Mouse (Mus musculus) neutrophil, adult 5-6 weeks (primary cell): ENCODE results near the gene Ube2d1. TPM values are rescaled to one million over a fixed set of nuclear protein-coding genes. Genes with fewer than 3 reads are reported as not detected.

ENCODE experiments used
- ATAC-seq: fragments of 151-379, 151-347 bp; 2 replicates; pipeline ENCODE4 v1.8.0; 2017; ENCODE audit warnings: mild to moderate bottlenecking, moderate TSS enrichment; ENCODE audit not compliant: insufficient number of reproducible peaks, poor library complexity, low FRiP score, severe bottlenecking; ENCODE audit errors: extremely low read depth
- total RNA-seq: library from RNA; stranded (forward); fragments of 200-1000 nt; gene quantifications from 2 replicates; pipeline ENCODE4 v1.2.3, GENCODE M21; 2017

The Ube2d1 gene
- total RNA-seq, 1 experiment from 2014 or later: 60.8 TPM

- no peak for ATAC-seq
These were observed 8.2 kb upstream of the Ube2d1 start for GRCm38 (mm10) chr10:71293245-71293644.

DNA sequence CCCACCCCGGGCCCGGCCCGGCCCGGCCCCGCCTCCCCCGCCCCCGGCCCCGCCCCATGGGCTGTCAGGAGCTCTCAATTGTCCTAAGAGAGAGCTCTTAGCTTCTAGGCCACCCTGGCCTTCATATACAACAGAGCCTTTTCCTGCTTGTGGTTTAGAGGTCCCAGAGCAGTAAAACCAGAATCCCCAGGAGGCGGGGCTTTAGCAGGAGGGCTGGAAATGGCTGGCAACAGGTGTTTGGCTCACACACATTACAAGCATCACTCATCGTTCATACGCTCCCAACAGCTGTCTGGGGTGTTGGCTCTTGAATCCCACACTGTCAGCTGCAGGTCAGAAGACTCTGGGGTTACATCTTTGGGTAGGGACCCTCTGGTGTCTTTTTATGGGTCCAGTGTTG, 7.2 kb upstream of the Ube2d1 start:
- no peak for ATAC-seq

DNA sequence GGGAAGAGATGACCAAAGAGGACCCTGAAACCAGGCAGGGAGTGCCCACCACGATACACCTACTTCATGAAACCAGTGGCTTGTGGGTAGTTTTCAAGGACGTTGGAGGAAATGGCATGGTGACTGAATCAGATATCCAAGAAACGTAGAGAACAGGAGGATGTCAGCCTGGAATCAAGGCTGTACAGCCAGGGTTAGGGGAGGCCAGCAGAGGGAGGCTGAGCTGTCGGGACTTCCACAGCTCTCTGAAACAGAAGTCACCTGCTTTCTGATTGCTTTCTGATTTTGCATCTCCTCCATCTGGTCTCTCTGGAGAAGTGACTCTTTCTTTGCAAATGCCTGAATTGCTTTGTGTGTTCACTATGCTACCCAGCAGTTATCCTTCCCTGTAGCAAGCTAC, 6.7 kb upstream of the Ube2d1 start:
- peak; percentile 23; the same call in 1 of the 2 replicates for ATAC-seq

GRCm38 (mm10) chr10:71291179-71291661, 6.2 kb upstream of the Ube2d1 start:
- ATAC-seq: no peak

GRCm38 (mm10) chr10:71284511-71285125, 444 bp downstream of the Ube2d1 start:
- no peak for ATAC-seq

- no peak for ATAC-seq
These were observed 941 bp downstream of the Ube2d1 start for GRCm38 (mm10) chr10:71284131-71284510.

- ATAC-seq: no peak
These were observed 11.9 kb downstream of the Ube2d1 start for GRCm38 (mm10) chr10:71273008-71273739.

- no peak for ATAC-seq
These were observed 17.1 kb downstream of the Ube2d1 start for GRCm38 (mm10) chr10:71267973-71268372.

DNA sequence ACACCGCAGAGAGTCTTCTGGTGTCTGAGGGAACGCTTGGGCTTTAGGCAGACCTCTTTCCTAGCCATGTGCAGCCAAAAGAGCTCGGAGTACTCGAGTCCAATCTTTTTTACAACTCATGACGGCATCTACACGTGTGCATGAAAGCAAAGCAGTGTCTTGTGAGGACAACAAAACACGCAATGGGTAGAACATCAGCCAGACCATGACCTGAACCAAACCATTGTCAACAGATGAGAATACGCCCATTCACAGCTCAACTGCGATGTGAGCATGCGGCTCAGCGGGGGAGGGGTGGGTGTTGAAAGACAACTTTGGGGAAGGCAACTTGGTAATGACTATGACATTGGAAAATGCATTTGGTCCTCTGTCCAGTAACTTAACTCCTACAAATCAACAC, 17.6 kb downstream of the Ube2d1 start:
- no peak for ATAC-seq

GRCm38 (mm10) chr10:71265067-71265466, 20.0 kb downstream of the Ube2d1 start:
- ATAC-seq: no peak

- ATAC-seq: no peak
These were observed 23.4 kb downstream of the Ube2d1 start for GRCm38 (mm10) chr10:71261637-71262036.

DNA sequence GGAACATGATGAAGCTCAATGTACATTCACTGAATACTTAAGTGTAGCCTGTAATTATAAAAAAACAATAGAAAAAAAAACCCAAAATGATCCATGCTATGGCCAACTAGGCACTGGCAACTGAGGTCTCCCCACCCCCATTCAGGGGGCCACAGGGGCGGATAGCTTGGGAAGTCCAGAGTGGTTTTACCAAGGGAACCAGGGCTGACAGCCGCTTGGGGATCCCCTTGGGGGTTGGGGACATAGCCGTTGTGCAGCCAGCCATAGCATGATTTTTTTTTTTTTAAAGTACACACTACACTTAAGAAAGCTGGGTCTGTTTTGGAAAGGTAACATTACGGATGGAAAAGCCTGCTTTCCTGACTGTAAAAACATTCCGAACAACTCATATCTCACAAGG, 26.1 kb downstream of the Ube2d1 start:
- ATAC-seq: peak; percentile 42; the same call in 1 of the 2 replicates

DNA sequence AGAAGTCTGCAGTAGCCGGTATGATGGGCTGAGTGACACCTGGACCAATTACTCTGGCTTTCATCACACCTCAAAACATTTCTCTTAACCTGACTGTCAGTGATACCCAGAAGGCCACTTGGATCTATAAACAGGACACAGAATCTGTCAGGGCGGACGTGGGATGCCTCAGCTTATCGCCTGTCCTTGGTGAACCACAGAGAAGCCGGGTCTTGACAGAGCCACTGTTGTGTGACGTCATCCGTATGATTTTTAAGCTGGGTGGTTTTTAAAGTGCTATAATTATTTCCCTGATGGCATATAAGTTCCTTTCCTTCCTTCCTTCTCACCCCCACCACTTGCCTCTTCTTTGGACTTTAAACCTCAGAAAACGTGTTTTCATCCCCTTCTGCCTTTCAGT, 26.5 kb downstream of the Ube2d1 start:
- ATAC-seq: peak; percentile 67; the same call in 1 of the 2 replicates

- no peak for ATAC-seq
These were observed 31.9 kb downstream of the Ube2d1 start for GRCm38 (mm10) chr10:71253147-71253546.

DNA sequence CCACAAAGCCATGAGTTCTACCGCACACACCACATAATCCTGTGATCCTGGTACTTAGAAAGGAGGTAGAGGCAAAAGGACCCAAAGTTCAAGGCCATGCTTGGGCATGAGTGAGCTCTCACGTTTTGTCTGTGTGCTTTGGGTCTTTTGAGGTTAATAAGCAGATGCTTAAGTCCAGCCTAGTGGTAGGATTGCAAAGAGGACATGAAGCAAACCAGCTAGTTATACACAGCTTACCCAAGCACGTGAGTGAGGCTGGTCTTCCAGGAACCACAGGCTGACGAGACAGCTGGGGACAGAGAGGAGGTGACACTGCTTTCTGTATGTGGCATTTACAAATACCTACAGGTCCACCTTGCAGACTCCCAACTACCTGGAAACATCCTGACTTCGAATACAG, 32.6 kb downstream of the Ube2d1 start:
- no peak for ATAC-seq

DNA sequence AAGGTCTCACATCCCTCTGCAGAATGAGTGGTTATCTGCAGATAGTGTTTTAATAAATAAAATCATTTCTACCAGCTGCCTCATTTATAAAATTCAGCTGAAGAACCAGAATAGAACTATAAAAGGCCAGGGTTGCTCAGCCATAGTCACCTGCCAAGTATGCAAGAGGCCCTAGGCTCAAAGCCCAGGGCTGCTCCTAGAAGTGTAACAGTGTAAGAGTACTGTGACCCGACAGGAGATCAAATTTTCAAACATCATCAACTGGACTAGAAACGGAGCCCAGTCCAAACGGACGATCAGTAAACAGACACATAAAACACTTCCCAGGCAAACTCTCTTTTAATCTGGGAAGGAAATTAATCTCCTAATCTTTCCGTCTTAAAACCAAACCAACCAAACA, 33.2 kb downstream of the Ube2d1 start:
- ATAC-seq: no peak

- no peak for ATAC-seq
These were observed 33.8 kb downstream of the Ube2d1 start for GRCm38 (mm10) chr10:71251256-71251655.

GRCm38 (mm10) chr10:71250472-71250871, 34.6 kb downstream of the Ube2d1 start:
- no peak for ATAC-seq

DNA sequence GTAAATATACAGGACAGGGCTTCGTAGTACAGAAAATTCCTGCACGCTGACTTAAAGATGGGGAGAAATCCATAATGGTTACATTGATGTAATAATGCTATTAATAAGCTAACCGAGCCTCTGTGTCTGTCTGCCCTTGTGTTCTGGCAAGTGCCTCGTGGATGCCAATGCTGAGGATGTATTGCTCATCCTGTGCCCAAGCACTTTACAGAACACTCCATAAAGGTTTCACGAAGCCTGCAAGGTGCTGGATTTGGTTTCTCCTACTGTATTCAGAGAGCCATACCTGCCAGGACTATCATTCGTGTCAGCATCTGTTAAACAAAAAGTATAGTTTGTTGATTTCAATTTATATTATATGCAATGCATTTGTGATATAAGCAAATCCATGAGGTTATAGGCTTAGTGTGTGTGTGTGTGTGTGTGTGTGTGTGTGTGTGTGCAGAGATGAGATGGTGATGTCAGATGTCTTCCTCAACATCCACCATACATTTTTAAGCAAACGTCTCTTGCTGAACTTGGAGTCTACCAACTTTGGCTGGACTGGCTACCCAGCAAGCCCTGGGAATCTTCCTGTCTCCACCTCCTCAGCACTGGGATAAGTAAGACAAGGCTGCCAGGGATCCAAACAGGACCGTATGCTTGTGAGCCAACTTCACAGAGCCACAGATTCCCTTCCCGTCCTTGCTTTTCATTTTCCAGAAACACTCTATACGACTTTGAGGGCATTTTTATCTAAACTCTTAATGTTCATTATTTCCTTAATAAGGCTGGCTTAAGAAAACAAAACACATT, 35.8 kb downstream of the Ube2d1 start:
- ATAC-seq: no peak

- ATAC-seq: peak; percentile 83
These were observed 38.1 kb downstream of the Ube2d1 start for GRCm38 (mm10) chr10:71246956-71247355.
